Mouse (Mus musculus): ENCODE results near the gene Olfr600. TPM values are rescaled to one million over a fixed set of nuclear protein-coding genes. Genes with fewer than 3 reads are reported as not detected.
"Not testable (repeated sequence)": the region's sequence is repeated elsewhere in the genome, so short reads cannot be mapped to it uniquely, and the experiment has no call there.

Olfr600 gene
- not detected in 2 replicates for polyA plus RNA-seq (2012; rRNA removed)

DNA sequence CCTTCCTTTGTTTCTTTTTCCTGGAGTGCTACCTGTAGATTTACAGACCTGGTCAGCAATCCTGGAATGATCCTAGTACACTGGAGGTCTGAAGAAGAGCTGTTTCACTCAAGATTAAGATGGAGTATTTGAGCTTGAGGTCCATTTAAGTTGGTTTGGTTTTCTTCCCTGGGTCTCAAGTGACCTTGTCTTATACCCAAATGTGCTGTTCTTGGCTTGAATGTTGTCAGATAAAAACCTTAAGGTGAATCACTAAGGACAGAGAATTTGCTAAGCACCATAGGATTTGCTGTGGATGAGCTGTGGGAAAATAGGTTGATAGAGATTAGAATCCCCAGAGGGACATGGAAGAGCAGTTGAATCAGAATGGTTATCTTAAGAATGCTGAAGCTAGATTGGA lies at the start of gene Olfr600:
Olfr600 (minus strand) TSS at position 101 of the 400 bp plus-strand sequence.
- Histone ChIP-seq H3K4me3 (replicated peaks; ENCODE audit: extremely low read depth, low read depth, low read length) (no peak within 1 kb of the TSS), H3K4me1 (ENCODE audit: control insufficient read depth, insufficient read depth, low read length) (no peaks in the 10 kb centered on the region)

DNA sequence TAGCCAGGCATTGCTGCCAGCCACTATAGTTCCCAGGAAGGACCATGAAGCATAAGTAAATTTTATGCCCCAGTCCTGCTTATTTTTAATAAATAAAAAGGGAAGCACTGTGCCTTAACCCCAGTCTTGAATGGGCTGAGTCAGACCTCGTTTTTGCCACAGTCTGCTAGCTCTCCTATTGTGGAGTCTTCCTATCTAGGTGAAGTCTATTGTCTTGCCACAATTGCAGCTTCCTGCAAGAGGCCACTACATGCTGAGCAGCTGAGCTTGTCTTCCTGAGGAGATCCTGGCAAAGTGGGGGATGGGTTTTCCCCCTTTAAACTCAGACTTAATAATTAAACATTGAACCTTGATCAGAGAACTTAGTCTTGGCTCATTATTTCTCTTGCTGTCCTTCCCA lies 49.5 kb upstream of the Olfr600 start:
- TF ChIP-seq CTCF (IDR thresholded peaks at IDR 0.05; ENCODE audit: insufficient read depth, low read length) (no peak), POLR2A (IDR thresholded peaks at IDR 0.05; ENCODE audit: borderline replicate concordance, extremely low read depth, low read depth, low read length) (no peak)
- Histone ChIP-seq H3K4me1 (ENCODE audit: control insufficient read depth, insufficient read depth, low read length) (no peaks in the 10 kb centered on the region), H3K4me3 (replicated peaks; ENCODE audit: extremely low read depth, low read depth, low read length) (no peak overlapping the region)
- no peak for DNase-seq
- WGBS, result 5% methylated on average over 1 of the region's 1 CpGs

More for the DNA sequence above, at the start of gene Olfr600:
- DNase-seq, result no peak
- TF ChIP-seq CTCF (IDR thresholded peaks at IDR 0.05; ENCODE audit: insufficient read depth, low read length) (no peak), POLR2A (IDR thresholded peaks at IDR 0.05; ENCODE audit: borderline replicate concordance, extremely low read depth, low read depth, low read length) (no peak)

DNA sequence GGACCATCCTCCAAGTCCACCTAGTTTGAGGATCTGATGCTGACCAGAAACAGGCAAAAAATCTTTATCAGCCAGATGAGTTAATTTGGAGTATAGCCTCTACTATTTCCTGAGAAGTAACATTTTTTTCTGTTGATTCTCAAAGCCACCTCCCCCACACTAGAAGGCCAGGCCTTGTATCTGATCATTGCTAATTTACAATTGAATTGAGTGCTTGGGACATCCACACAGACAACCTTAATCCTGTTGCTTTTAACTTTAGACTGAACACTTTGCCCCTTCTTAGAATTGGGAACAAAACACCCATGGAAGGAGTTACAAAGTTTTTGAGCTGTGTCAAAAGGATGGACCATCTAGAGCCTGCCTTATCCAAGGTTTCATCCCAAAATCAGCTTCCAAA lies 48.3 kb upstream of the Olfr600 start:
- no peak overlapping the region for H3K4me3 ChIP-seq (replicated peaks; ENCODE audit: extremely low read depth, low read depth, low read length)
- no peaks in the 10 kb centered on the region for H3K4me1 ChIP-seq (ENCODE audit: control insufficient read depth, insufficient read depth, low read length)
- TF ChIP-seq CTCF (IDR thresholded peaks at IDR 0.05; ENCODE audit: insufficient read depth, low read length), result no peak
- no peak for TF ChIP-seq POLR2A (IDR thresholded peaks at IDR 0.05; ENCODE audit: borderline replicate concordance, extremely low read depth, low read depth, low read length)
- DNase-seq, result no peak

DNA sequence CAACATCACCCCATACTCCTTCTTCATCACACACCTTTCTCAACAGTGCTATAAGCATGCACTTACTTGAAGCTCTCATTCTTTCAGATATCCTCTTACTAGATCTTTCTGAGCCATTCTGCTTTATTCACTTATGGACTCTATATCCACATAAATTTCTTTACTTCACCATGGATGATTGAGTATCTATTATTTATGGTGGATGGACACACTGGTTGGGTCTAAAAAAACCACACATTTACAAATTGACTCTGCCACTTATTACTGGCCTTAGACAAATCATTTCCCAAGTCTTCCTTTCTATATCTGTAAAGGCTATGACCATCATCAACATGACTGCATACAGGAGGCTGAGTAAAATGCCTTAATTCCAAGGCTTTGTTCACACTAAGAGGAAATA lies 36.6 kb upstream of the Olfr600 start, which contains the start of gene Olfr603:
Olfr603 (minus strand) TSS at position 101 of the 400 bp plus-strand sequence.
- Histone ChIP-seq H3K4me3 (replicated peaks; ENCODE audit: extremely low read depth, low read depth, low read length) (no peak within 1 kb of the TSS), H3K4me1 (ENCODE audit: control insufficient read depth, insufficient read depth, low read length) (no peaks in the 10 kb centered on the region)
- TF ChIP-seq POLR2A (IDR thresholded peaks at IDR 0.05; ENCODE audit: borderline replicate concordance, extremely low read depth, low read depth, low read length) (no peak), CTCF (IDR thresholded peaks at IDR 0.05; ENCODE audit: insufficient read depth, low read length) (no peak)
- DNase-seq, result no peak

DNA sequence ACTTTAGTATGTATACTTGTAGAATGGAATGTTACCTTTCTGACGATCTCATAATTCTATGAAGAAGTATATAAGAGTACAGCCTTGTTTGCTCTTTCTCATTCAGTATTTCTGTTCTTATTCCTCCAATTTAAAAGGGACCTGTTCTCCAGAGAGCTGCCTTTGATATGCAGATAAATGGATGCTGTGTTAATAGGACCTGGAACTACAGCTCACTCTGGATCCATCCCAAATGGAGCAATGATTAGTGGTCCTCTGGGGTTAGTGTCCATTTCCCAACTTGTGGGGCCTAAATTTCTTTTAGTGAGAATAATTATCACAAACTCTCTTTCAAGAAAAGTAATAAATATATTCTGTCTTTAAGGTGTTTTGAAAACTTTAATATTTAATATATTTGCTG lies 13.1 kb upstream of the Olfr600 start, which contains the start of gene Olfr601:
Olfr601 (minus strand) TSS at position 101 of the 400 bp plus-strand sequence.
- TF ChIP-seq POLR2A (IDR thresholded peaks at IDR 0.05; ENCODE audit: borderline replicate concordance, extremely low read depth, low read depth, low read length) (no peak), CTCF (IDR thresholded peaks at IDR 0.05; ENCODE audit: insufficient read depth, low read length) (no peak)
- DNase-seq, result no peak
- no peaks in the 10 kb centered on the region for H3K4me1 ChIP-seq (ENCODE audit: control insufficient read depth, insufficient read depth, low read length)
- H3K4me3 ChIP-seq (replicated peaks; ENCODE audit: extremely low read depth, low read depth, low read length), result no peak within 1 kb of the TSS
- 80% methylated on average over 1 of the region's 1 CpGs for WGBS

DNA sequence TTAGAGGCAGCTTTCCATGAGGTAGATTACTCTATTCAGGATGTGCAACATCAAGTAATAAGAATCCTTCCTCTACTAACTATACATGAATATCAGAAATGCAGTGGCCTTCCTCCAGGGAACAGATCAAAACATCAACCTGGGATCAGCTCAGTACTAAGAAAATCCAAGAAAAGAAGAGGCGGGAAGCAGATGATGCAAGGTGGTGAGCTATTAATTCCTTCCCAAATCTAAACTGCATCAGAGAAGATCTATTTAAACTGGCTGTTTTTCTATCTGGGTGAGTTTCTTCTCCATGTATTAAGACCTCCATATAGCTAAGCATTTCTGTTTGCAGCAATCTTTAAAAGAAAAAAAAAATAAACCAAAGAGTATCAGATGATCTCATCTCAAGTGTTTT lies 13.9 kb downstream of the Olfr600 start, which contains the start of gene Olfr599:
Olfr599 (plus strand) TSS at position 301 of the 400 bp plus-strand sequence.
- Histone ChIP-seq H3K4me3 (replicated peaks; ENCODE audit: extremely low read depth, low read depth, low read length) (no peak within 1 kb of the TSS), H3K4me1 (ENCODE audit: control insufficient read depth, insufficient read depth, low read length) (no peaks in the 10 kb centered on the region)
- no peak for DNase-seq
- WGBS, result 88% methylated on average over 1 of the region's 1 CpGs
- TF ChIP-seq POLR2A (IDR thresholded peaks at IDR 0.05; ENCODE audit: borderline replicate concordance, extremely low read depth, low read depth, low read length), result no peak
- TF ChIP-seq CTCF (IDR thresholded peaks at IDR 0.05; ENCODE audit: insufficient read depth, low read length), result no peak

DNA sequence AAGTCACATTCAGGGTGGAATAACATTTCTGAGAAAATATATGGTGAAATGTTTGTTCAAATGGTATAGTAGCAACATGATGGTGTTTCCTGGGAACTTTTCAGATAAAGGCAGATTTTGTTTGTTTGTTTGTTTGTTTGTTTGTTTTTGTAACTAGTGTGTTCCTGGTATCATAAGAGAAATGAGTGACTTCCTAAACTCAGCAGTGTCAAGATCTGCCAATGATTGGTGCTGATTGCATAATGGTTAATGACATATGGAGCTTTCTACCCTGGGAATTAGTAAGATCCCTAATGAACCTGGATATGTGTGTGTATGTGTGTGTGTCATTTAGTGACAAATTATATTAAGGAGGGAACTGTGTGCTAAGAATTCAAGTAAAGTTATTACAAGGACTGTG lies 26.2 kb downstream of the Olfr600 start, which contains the start of gene Olfr598:
Olfr598 (plus strand) TSS at position 301 of the 400 bp plus-strand sequence.
- Histone ChIP-seq H3K4me3 (replicated peaks; ENCODE audit: extremely low read depth, low read depth, low read length) (no peak within 1 kb of the TSS), H3K4me1 (ENCODE audit: control insufficient read depth, insufficient read depth, low read length) (no peaks in the 10 kb centered on the region)
- TF ChIP-seq CTCF (IDR thresholded peaks at IDR 0.05; ENCODE audit: insufficient read depth, low read length) (no peak), POLR2A (IDR thresholded peaks at IDR 0.05; ENCODE audit: borderline replicate concordance, extremely low read depth, low read depth, low read length) (no peak)
- no peak for DNase-seq

DNA sequence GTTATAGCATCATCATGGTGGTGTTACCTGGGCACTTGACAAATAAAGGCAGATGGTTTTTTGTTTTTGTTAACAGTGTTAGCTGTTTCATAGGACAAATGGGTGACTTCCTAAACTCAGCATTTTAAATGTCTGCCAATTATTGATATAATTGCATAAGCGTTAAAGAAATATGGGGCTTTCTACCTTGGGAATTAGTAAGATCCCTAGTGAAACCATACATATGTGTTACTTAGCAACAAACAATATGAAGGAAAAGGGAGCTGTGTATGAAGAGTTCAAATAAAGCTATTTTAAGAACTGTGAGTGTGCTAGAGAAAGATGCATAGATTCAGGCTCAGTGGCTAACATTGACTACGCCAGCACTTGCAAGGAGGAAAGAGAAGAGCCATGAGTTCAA lies 33.5 kb downstream of the Olfr600 start, which contains the start of gene Olfr597:
Olfr597 (plus strand) TSS at position 301 of the 400 bp plus-strand sequence.
- H3K4me3 ChIP-seq (replicated peaks; ENCODE audit: extremely low read depth, low read depth, low read length); H3K4me1 ChIP-seq (ENCODE audit: control insufficient read depth, insufficient read depth, low read length); DNase-seq: not testable (repeated sequence)
- WGBS, result 74% methylated on average over 2 of the region's 2 CpGs

DNA sequence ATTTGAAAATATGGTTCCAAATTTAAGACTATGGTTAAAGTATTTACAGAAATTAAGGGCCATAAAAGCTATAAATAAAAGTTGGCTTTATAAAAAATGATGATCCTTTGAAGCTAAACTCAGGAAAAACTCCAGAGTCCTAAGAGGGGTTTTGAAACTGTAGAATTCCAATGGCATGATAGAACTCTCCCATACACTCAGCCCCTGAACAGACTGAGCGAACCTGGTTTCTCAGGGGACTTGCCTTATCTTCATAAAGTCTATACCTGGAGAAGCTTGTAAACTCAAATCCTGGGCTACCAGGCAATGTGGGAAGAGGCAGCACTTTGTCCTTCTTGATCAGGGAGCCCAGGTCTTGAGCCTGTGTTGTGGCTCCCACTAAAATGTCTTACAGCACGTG lies 44.1 kb downstream of the Olfr600 start, which contains the start of gene Olfr596:
Olfr596 (plus strand) TSS at position 301 of the 400 bp plus-strand sequence.
- DNase-seq; H3K4me1 ChIP-seq (ENCODE audit: control insufficient read depth, insufficient read depth, low read length); H3K4me3 ChIP-seq (replicated peaks; ENCODE audit: extremely low read depth, low read depth, low read length): not testable (repeated sequence)
- WGBS, result 72% methylated on average over 2 of the region's 2 CpGs

Other genes starting within 250 kb of the Olfr600 start
- gene Olfr586, start 224.0 kb downstream of the Olfr600 start, polyA plus RNA-seq (2012; rRNA removed), result not detected in 2 replicates
- gene Olfr588-ps1, start 208.8 kb downstream of the Olfr600 start, polyA plus RNA-seq (2012; rRNA removed), result not detected in 2 replicates
- not detected in 2 replicates for gene Olfr589, start 193.3 kb downstream of the Olfr600 start, polyA plus RNA-seq (2012; rRNA removed)
- not detected in 2 replicates for gene Olfr591, start 171.3 kb downstream of the Olfr600 start, polyA plus RNA-seq (2012; rRNA removed)
- gene Olfr592, start 164.9 kb downstream of the Olfr600 start, polyA plus RNA-seq (2012; rRNA removed), result not detected in 2 replicates
- gene Olfr593, start 137.8 kb downstream of the Olfr600 start, polyA plus RNA-seq (2012; rRNA removed), result not detected in 2 replicates
- not detected in 2 replicates for gene Olfr594, start 132.7 kb downstream of the Olfr600 start, polyA plus RNA-seq (2012; rRNA removed)
- not detected in 2 replicates for gene Usp17ld, start 97.2 kb downstream of the Olfr600 start, polyA plus RNA-seq (2012; rRNA removed)
- not detected in 2 replicates for gene Olfr596, start 44.0 kb downstream of the Olfr600 start, polyA plus RNA-seq (2012; rRNA removed)
- not detected in 2 replicates for gene Olfr597, start 33.4 kb downstream of the Olfr600 start, polyA plus RNA-seq (2012; rRNA removed)
- not detected in 2 replicates for gene Olfr598, start 26.1 kb downstream of the Olfr600 start, polyA plus RNA-seq (2012; rRNA removed)
- not detected in 2 replicates for gene Olfr599, start 13.8 kb downstream of the Olfr600 start, polyA plus RNA-seq (2012; rRNA removed)
- not detected in 2 replicates for gene Olfr601, start 13.0 kb upstream of the Olfr600 start, polyA plus RNA-seq (2012; rRNA removed)
- not detected in 2 replicates for gene Olfr603, start 36.5 kb upstream of the Olfr600 start, polyA plus RNA-seq (2012; rRNA removed)
- gene Usp17lc, start 65.4 kb upstream of the Olfr600 start, polyA plus RNA-seq (2012; rRNA removed), result not detected in 2 replicates
- gene Olfr605, start 95.8 kb upstream of the Olfr600 start, polyA plus RNA-seq (2012; rRNA removed), result not detected in 2 replicates
- gene Olfr606, start 99.4 kb upstream of the Olfr600 start, polyA plus RNA-seq (2012; rRNA removed), result not detected in 2 replicates
- not detected in 2 replicates for gene Olfr607, start 114.5 kb upstream of the Olfr600 start, polyA plus RNA-seq (2012; rRNA removed)
- not detected in 2 replicates for gene Olfr608, start 120.2 kb upstream of the Olfr600 start, polyA plus RNA-seq (2012; rRNA removed)
- not detected in 2 replicates for gene Olfr609, start 148.4 kb upstream of the Olfr600 start, polyA plus RNA-seq (2012; rRNA removed)
- gene Olfr610, start 162.5 kb upstream of the Olfr600 start, polyA plus RNA-seq (2012; rRNA removed), result not detected in 2 replicates
- gene Olfr611, start 171.2 kb upstream of the Olfr600 start, polyA plus RNA-seq (2012; rRNA removed), result not detected in 2 replicates
- gene Olfr612, start 193.0 kb upstream of the Olfr600 start, polyA plus RNA-seq (2012; rRNA removed), result not detected in 2 replicates
- not detected in 2 replicates for gene Olfr613, start 198.4 kb upstream of the Olfr600 start, polyA plus RNA-seq (2012; rRNA removed)
- gene Olfr615, start 206.4 kb upstream of the Olfr600 start, polyA plus RNA-seq (2012; rRNA removed), result not detected in 2 replicates
- gene Olfr616, start 219.5 kb upstream of the Olfr600 start, polyA plus RNA-seq (2012; rRNA removed), result not detected in 2 replicates
- not detected in 2 replicates for gene Olfr617, start 223.4 kb upstream of the Olfr600 start, polyA plus RNA-seq (2012; rRNA removed)
- gene Olfr618, start 240.4 kb upstream of the Olfr600 start, polyA plus RNA-seq (2012; rRNA removed), result not detected in 2 replicates